Mouse (Mus musculus) heart, embryonic 13.5 days (tissue): ENCODE data around the gene 2700049A03Rik. TPM values are rescaled to one million over a fixed set of nuclear protein-coding genes. Genes with fewer than 3 reads are reported as not detected.

Experiments used
- ATAC-seq: fragments of 200-750 bp; cut with Nextera tagmentation; 2 replicates; pipeline ENCODE4 v1.8.0; 2017; ENCODE audit warnings: moderate TSS enrichment; ENCODE audit not compliant: insufficient number of reproducible peaks, low FRiP score, low TSS enrichment; ENCODE audit errors: extremely low read depth
- H3K27ac ChIP-seq: fragments of 300-500 bp; sonication (generic); replicated peaks from 2 replicates; pipeline ENCODE4 v1.5.1; 2015; ENCODE audit warnings: moderate library complexity, mild to moderate bottlenecking, inconsistent platforms
- H3K27me3 ChIP-seq: fragments of 300-500 bp; sonication (generic); replicated peaks from 2 replicates; pipeline ENCODE4 v1.6.1; 2015; ENCODE audit warnings: mild to moderate bottlenecking, inconsistent platforms
- H3K36me3 ChIP-seq: fragments of 300-500 bp; sonication (generic); 2 replicates; pipeline ENCODE4 v1.6.1; 2015; ENCODE audit warnings: mild to moderate bottlenecking, inconsistent platforms
- H3K4me1 ChIP-seq: fragments of 300-500 bp; sonication (generic); 2 replicates; pipeline ENCODE4 v1.6.1; 2015; ENCODE audit warnings: inconsistent platforms
- H3K4me2 ChIP-seq: fragments of 300-500 bp; sonication (generic); 2 replicates; pipeline ENCODE4 v1.6.1; 2015; ENCODE audit warnings: inconsistent platforms, mild to moderate bottlenecking, moderate library complexity
- H3K4me3 ChIP-seq: fragments of 300-500 bp; sonication (generic); 2 replicates; pipeline ENCODE4 v1.5.1; 2015; ENCODE audit warnings: moderate library complexity, mild to moderate bottlenecking, inconsistent platforms
- H3K9ac ChIP-seq: fragments of 300-500 bp; sonication (generic); 2 replicates; pipeline ENCODE4 v1.6.1; 2015; ENCODE audit warnings: inconsistent platforms, mild to moderate bottlenecking, moderate library complexity
- H3K9me3 ChIP-seq: fragments of 300-500 bp; sonication (generic); 2 replicates; pipeline ENCODE4 v1.6.1; 2016; ENCODE audit warnings: inconsistent platforms
- WGBS: fragments of 180-500 bp; shearing (Covaris S2); methylation state at CpG from one replicate; pipeline ENCODE4 v1.1.7; 2015; ENCODE audit warnings: mixed read lengths; 5-methylcytosine and 5-hydroxymethylcytosine counted together
- polyA plus RNA-seq: library from polyadenylated mRNA; unstranded; fragments of >200 nt; fragmentation: Nextera tagmentation; extraction: Ambion mirVana; gene quantifications from 2 replicates; pipeline ENCODE4 v1.2.1, GENCODE M21; 2015

2700049A03Rik gene
- polyA plus RNA-seq, 1 experiment from 2014 or later: 9.2 TPM

GRCm38 (mm10) chr12:71184396-71184795 lies 47.7 kb downstream of the 2700049A03Rik start:
- H3K4me1 ChIP-seq: no peaks in the 10 kb centered on the region
- no peak overlapping the region for H3K4me3 ChIP-seq
- no peak overlapping the region for H3K9ac ChIP-seq
- H3K27ac ChIP-seq: no peak overlapping the region
- WGBS: 97% methylated on average over 4 of the region's 4 CpGs
- H3K27me3 ChIP-seq: no peaks in the 10 kb centered on the region
- peaks cover 89% of the 10 kb centered on the region for H3K36me3 ChIP-seq
- H3K4me2 ChIP-seq: no peak overlapping the region
- no peaks in the 10 kb centered on the region for H3K9me3 ChIP-seq
- ATAC-seq: no peak

- Histone ChIP-seq H3K4me1 (no peaks in the 10 kb centered on the region), H3K9ac (no peak overlapping the region), H3K4me2 (no peak overlapping the region), H3K36me3 (peaks cover 74% of the 10 kb centered on the region), H3K9me3 (no peaks in the 10 kb centered on the region), H3K27me3 (no peaks in the 10 kb centered on the region), H3K4me3 (no peak overlapping the region), H3K27ac (no peak overlapping the region)
- ATAC-seq: no peak
- WGBS: 65% methylated on average over 8 of the region's 8 CpGs
These were observed 56.1 kb downstream of the 2700049A03Rik start for GRCm38 (mm10) chr12:71192705-71193104.

DNA sequence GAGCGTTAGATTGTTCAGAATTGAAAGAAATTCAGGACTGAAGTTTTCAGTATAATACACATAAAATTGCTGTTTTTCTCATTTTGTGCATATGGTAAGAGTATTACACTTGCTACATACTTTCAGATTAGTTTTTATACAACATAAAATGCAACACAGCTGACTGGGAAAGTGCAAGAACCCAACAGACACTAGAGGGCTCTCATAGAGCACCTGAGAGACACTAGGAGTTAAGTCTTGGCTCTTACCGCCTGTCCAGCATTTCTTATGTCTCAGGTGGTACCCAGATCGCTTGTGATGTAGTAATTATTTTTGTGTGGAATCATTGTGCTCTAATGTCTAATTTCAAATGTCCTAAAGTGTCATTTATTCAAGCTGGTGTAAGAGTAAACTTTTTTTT lies 61.0 kb downstream of the 2700049A03Rik start:
- H3K36me3 ChIP-seq: peaks cover 47% of the 10 kb centered on the region
- no peak overlapping the region for H3K9ac ChIP-seq
- no peak overlapping the region for H3K27ac ChIP-seq
- ATAC-seq: no peak
- H3K27me3 ChIP-seq: no peaks in the 10 kb centered on the region
- 56% methylated on average over 3 of the region's 3 CpGs for WGBS
- H3K9me3 ChIP-seq: no peaks in the 10 kb centered on the region
- no peak overlapping the region for H3K4me2 ChIP-seq
- H3K4me3 ChIP-seq: no peak overlapping the region
- H3K4me1 ChIP-seq: peaks cover 14% of the 10 kb centered on the region

DNA sequence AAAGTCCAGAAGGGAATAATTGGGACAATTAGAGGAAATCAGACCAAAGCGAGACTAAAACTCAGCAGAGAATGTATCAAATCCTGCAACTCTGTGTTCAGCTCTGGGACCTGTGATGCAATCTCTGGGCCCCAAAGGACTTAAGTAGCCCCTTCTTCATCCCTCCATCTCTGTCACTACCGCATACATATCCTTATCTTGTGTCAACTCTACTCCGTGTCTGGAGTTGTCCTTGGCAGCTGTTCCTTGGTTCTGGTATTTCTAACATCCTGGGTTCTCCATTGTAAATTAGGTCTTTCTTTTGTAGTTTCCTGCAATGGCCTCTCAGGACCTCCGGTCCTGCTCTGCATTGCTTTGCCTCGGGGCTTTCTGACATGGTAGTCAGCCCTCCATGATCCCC lies 65.1 kb downstream of the 2700049A03Rik start:
- ATAC-seq: no peak
- Histone ChIP-seq H3K27ac (peak overlapping the region; percentile 52), H3K9me3 (no peaks in the 10 kb centered on the region), H3K4me2 (no peak overlapping the region), H3K4me1 (peaks cover 18% of the 10 kb centered on the region), H3K9ac (no peak overlapping the region), H3K36me3 (peaks cover 42% of the 10 kb centered on the region), H3K27me3 (no peaks in the 10 kb centered on the region), H3K4me3 (no peak overlapping the region)
- WGBS: 34% methylated on average over 5 of the region's 5 CpGs

DNA sequence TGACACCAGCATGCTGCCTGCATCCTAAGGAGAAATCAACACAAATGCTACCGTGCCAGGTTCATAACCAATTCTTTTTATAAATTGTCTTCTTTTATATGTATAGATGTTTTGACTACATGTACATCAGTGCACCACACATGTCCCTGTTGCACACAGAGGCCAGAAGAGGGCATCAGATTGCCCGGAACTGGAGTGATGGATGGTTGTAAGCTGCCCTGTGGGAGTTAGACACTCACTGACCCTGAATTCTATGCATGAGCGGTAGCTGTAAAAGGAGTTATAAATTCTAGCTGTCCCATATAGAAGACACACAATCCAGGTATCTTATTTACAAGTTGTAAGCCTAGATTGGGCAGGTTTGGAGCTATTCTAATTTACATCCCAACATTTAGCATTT lies 67.7 kb downstream of the 2700049A03Rik start:
- H3K27ac ChIP-seq: no peak overlapping the region
- H3K9ac ChIP-seq: no peak overlapping the region
- H3K36me3 ChIP-seq: peaks cover 35% of the 10 kb centered on the region
- no peaks in the 10 kb centered on the region for H3K9me3 ChIP-seq
- peaks cover 18% of the 10 kb centered on the region for H3K4me1 ChIP-seq
- no peaks in the 10 kb centered on the region for H3K27me3 ChIP-seq
- WGBS: 82% methylated on average over 3 of the region's 3 CpGs
- H3K4me2 ChIP-seq: no peak overlapping the region
- ATAC-seq: no peak
- no peak overlapping the region for H3K4me3 ChIP-seq

GRCm38 (mm10) chr12:71217191-71217590 lies 80.5 kb downstream of the 2700049A03Rik start:
- H3K4me2 ChIP-seq: no peak overlapping the region
- 46% methylated on average over 9 of the region's 9 CpGs for WGBS
- H3K4me3 ChIP-seq: no peak overlapping the region
- peaks cover 17% of the 10 kb centered on the region for H3K4me1 ChIP-seq
- ATAC-seq: no peak
- peak overlapping the region; percentile 58; the same call in 1 of the 2 replicates for H3K9ac ChIP-seq
- no peaks in the 10 kb centered on the region for H3K27me3 ChIP-seq
- H3K9me3 ChIP-seq: no peaks in the 10 kb centered on the region
- peak overlapping the region; percentile 71 for H3K27ac ChIP-seq
- peaks cover 52% of the 10 kb centered on the region for H3K36me3 ChIP-seq

DNA sequence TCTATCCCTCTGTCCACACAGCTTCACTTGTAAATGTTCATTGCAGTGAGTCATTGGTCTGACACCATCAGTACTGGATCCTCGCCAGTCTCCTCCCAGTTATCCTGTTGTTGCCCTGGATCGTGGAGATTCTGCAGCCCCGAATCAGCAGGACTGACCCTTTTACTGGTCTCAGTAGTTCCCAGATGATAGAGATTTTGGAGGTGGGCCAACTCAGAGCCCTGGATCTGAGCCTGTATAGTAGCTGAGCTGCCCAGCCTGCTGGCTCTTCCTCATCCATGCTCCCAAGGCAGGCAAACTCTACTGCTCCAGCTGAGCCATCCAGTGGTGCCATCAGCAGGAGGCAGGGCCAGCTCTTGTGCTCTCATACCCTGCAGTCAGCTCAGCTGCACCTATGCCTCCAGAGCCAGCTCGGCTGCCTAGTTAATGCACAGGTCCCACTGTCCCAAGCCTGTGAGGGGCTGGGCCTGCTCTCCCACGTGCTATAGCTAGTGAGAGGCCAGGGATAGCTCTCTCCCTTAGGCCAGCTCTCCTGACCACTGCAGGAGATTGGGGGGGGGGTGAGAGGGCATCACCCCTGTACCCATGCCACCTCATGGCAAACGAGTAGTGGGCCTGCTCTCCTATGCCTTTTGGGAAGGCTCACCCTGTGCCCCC lies 81.3 kb downstream of the 2700049A03Rik start:
- Histone ChIP-seq H3K9ac (peak overlapping the region; percentile 24; the same call in 1 of the 2 replicates), H3K9me3 (no peaks in the 10 kb centered on the region), H3K36me3 (peaks cover 60% of the 10 kb centered on the region), H3K4me3 (no peak overlapping the region), H3K27ac (peak overlapping the region; percentile 71), H3K4me2 (no peak overlapping the region), H3K27me3 (no peaks in the 10 kb centered on the region), H3K4me1 (peaks cover 17% of the 10 kb centered on the region)
- ATAC-seq: peak; percentile 70
- 45% methylated on average over 6 of the region's 6 CpGs for WGBS

GRCm38 (mm10) chr12:71222761-71223160 lies 86.1 kb downstream of the 2700049A03Rik start:
- Histone ChIP-seq H3K27me3 (no peaks in the 10 kb centered on the region), H3K4me1 (peaks cover 21% of the 10 kb centered on the region), H3K4me2 (no peak overlapping the region), H3K9ac (no peak overlapping the region), H3K27ac (no peak overlapping the region), H3K9me3 (no peaks in the 10 kb centered on the region), H3K36me3 (peaks cover 48% of the 10 kb centered on the region), H3K4me3 (no peak overlapping the region)
- WGBS: 92% methylated on average over 6 of the region's 6 CpGs
- ATAC-seq: no peak

- ATAC-seq: peak; percentile 55; the same call in 1 of the 2 replicates
- Histone ChIP-seq H3K4me3 (no peak overlapping the region), H3K9me3 (no peaks in the 10 kb centered on the region), H3K4me2 (peak overlapping the region; percentile 14; the same call in 1 of the 2 replicates), H3K27me3 (no peaks in the 10 kb centered on the region), H3K27ac (peak overlapping the region; percentile 88), H3K4me1 (peaks cover 33% of the 10 kb centered on the region), H3K9ac (no peak overlapping the region), H3K36me3 (peaks cover 14% of the 10 kb centered on the region)
- 12% methylated on average over 4 of the region's 4 CpGs for WGBS
These were observed 91.1 kb downstream of the 2700049A03Rik start for GRCm38 (mm10) chr12:71227769-71228168.

GRCm38 (mm10) chr12:71228925-71229649 lies 92.4 kb downstream of the 2700049A03Rik start:
- WGBS: 21% methylated on average over 10 of the region's 10 CpGs
- Histone ChIP-seq H3K9ac (no peak overlapping the region), H3K4me1 (peaks cover 38% of the 10 kb centered on the region), H3K27me3 (no peaks in the 10 kb centered on the region), H3K27ac (peak overlapping the region; percentile 92), H3K9me3 (no peaks in the 10 kb centered on the region), H3K4me2 (peak overlapping the region; percentile 35; the same call in 1 of the 2 replicates), H3K36me3 (peaks cover 9% of the 10 kb centered on the region), H3K4me3 (no peak overlapping the region)
- peak; percentile 40; the same call in 1 of the 2 replicates for ATAC-seq

- H3K9ac ChIP-seq: no peak overlapping the region
- no peak overlapping the region for H3K27ac ChIP-seq
- no peaks in the 10 kb centered on the region for H3K9me3 ChIP-seq
- 83% methylated on average over 9 of the region's 9 CpGs for WGBS
- H3K4me3 ChIP-seq: no peak overlapping the region
- ATAC-seq: no peak
- peaks cover 4% of the 10 kb centered on the region; the same call in 1 of the 2 replicates for H3K36me3 ChIP-seq
- no peak overlapping the region for H3K4me2 ChIP-seq
- peaks cover 48% of the 10 kb centered on the region for H3K4me1 ChIP-seq
- no peaks in the 10 kb centered on the region for H3K27me3 ChIP-seq
These were observed 94.9 kb downstream of the 2700049A03Rik start for GRCm38 (mm10) chr12:71231561-71231960.
